Mouse (Mus musculus): ENCODE data around the gene Ncor2. TPM values are rescaled to one million over a fixed set of nuclear protein-coding genes. Genes with fewer than 3 reads are reported as not detected.

The Ncor2 gene
- total RNA-seq, 1 experiment: 19.9 TPM

GRCm38 (mm10) chr5:124986656-124987055 lies 192.4 kb downstream of the Ncor2 start:
- no peak for DNase-seq (ENCODE audit: low read depth, low spot score)
- Histone ChIP-seq H3K4me1 (ENCODE audit: control insufficient read depth in 2 of 2, insufficient read depth in 2 of 2, low read length in 2 of 2, poor library complexity in 1 of 2) (no peaks in the 10 kb centered on the region), H3K27ac (ENCODE audit: insufficient read depth, low read depth, low read length, poor library complexity, severe bottlenecking) (no peak overlapping the region), H3K4me3 (ENCODE audit: insufficient read depth in 1 of 2, low read depth in 1 of 2, low read length in 2 of 2, poor library complexity in 1 of 2, severe bottlenecking in 1 of 2) (no peak overlapping the region), H3K36me3 (ENCODE audit: control insufficient read depth, insufficient read depth, low read length, poor library complexity, severe bottlenecking) (no peaks in the 10 kb centered on the region), H3K9me3 (ENCODE audit: control insufficient read depth, insufficient read depth, low read depth, low read length) (no peaks in the 10 kb centered on the region), H3K9ac (ENCODE audit: insufficient read depth, low read depth, low read length, poor library complexity, severe bottlenecking) (no peak overlapping the region)
- TF ChIP-seq ZNF384 (IDR thresholded peaks at IDR 0.05; ENCODE audit: low read depth, low read length) (no peak), CHD2 (IDR thresholded peaks at IDR 0.05; ENCODE audit: low read depth, low read length) (no peak), ZC3H11A (IDR thresholded peaks at IDR 0.05; ENCODE audit: borderline replicate concordance, low read depth, low read length) (no peak), MAFK (IDR thresholded peaks at IDR 0.05; ENCODE audit: insufficient read depth, low read depth, low read length) (no peak), HCFC1 (IDR thresholded peaks at IDR 0.05; ENCODE audit: borderline replicate concordance, insufficient read depth, low read length) (no peak)
- in situ Hi-C loops (cut with MboI; ENCODE audit: low sequenced_read_pairs in 2 of 2, unreplicated experiment in 2 of 2): no loop called here

- TF ChIP-seq CHD2 (IDR thresholded peaks at IDR 0.05; ENCODE audit: low read depth, low read length) (no peak), HCFC1 (IDR thresholded peaks at IDR 0.05; ENCODE audit: borderline replicate concordance, insufficient read depth, low read length) (no peak), ZC3H11A (IDR thresholded peaks at IDR 0.05; ENCODE audit: borderline replicate concordance, low read depth, low read length) (peak; percentile 44; the same call in 1 of the 2 replicates), ZNF384 (IDR thresholded peaks at IDR 0.05; ENCODE audit: low read depth, low read length) (no peak)
- peak; percentile 63 for DNase-seq (ENCODE audit: low read depth, low spot score)
- in situ Hi-C loops (cut with MboI; ENCODE audit: low sequenced_read_pairs in 2 of 2, unreplicated experiment in 2 of 2): no loop called here
- Histone ChIP-seq H3K36me3 (ENCODE audit: control insufficient read depth, insufficient read depth, low read length, poor library complexity, severe bottlenecking) (no peaks in the 10 kb centered on the region), H3K27ac (ENCODE audit: insufficient read depth, low read depth, low read length, poor library complexity, severe bottlenecking) (no peak overlapping the region), H3K4me3 (ENCODE audit: insufficient read depth in 1 of 2, low read depth in 1 of 2, low read length in 2 of 2, poor library complexity in 1 of 2, severe bottlenecking in 1 of 2) (no peak overlapping the region), H3K9me3 (ENCODE audit: control insufficient read depth, insufficient read depth, low read depth, low read length) (no peaks in the 10 kb centered on the region), H3K4me1 (ENCODE audit: control insufficient read depth in 2 of 2, insufficient read depth in 2 of 2, low read length in 2 of 2, poor library complexity in 1 of 2) (no peaks in the 10 kb centered on the region), H3K9ac (ENCODE audit: insufficient read depth, low read depth, low read length, poor library complexity, severe bottlenecking) (no peak overlapping the region)
Observed at GRCm38 (mm10) chr5:124986222-124986621, 192.8 kb downstream of the Ncor2 start.

GRCm38 (mm10) chr5:124969790-124970189 lies 209.2 kb downstream of the Ncor2 start:
- in situ Hi-C loops (cut with MboI; ENCODE audit: low sequenced_read_pairs in 2 of 2, unreplicated experiment in 2 of 2): no loop called here
- no peaks in the 10 kb centered on the region for H3K9me3 ChIP-seq (ENCODE audit: control insufficient read depth, insufficient read depth, low read depth, low read length)
- no peak for TF ChIP-seq ZNF384 (IDR thresholded peaks at IDR 0.05; ENCODE audit: low read depth, low read length)
- TF ChIP-seq CHD2 (IDR thresholded peaks at IDR 0.05; ENCODE audit: low read depth, low read length): no peak
- TF ChIP-seq MAFK (IDR thresholded peaks at IDR 0.05; ENCODE audit: insufficient read depth, low read depth, low read length): no peak
- TF ChIP-seq ZC3H11A (IDR thresholded peaks at IDR 0.05; ENCODE audit: borderline replicate concordance, low read depth, low read length): no peak
- no peak for TF ChIP-seq HCFC1 (IDR thresholded peaks at IDR 0.05; ENCODE audit: borderline replicate concordance, insufficient read depth, low read length)
- no peak overlapping the region for H3K4me3 ChIP-seq (ENCODE audit: insufficient read depth in 1 of 2, low read depth in 1 of 2, low read length in 2 of 2, poor library complexity in 1 of 2, severe bottlenecking in 1 of 2)
- no peak overlapping the region for H3K9ac ChIP-seq (ENCODE audit: insufficient read depth, low read depth, low read length, poor library complexity, severe bottlenecking)
- H3K36me3 ChIP-seq (ENCODE audit: control insufficient read depth, insufficient read depth, low read length, poor library complexity, severe bottlenecking): no peaks in the 10 kb centered on the region
- H3K4me1 ChIP-seq (ENCODE audit: control insufficient read depth in 2 of 2, insufficient read depth in 2 of 2, low read length in 2 of 2, poor library complexity in 1 of 2): no peaks in the 10 kb centered on the region
- no peak for DNase-seq (ENCODE audit: low read depth, low spot score)
- no peak overlapping the region for H3K27ac ChIP-seq (ENCODE audit: insufficient read depth, low read depth, low read length, poor library complexity, severe bottlenecking)

Other genes starting within 250 kb of the Ncor2 start
- 0.53 and 1.5 TPM in 2 replicates for gene Rflna, start 176.0 kb downstream of the Ncor2 start, total RNA-seq (2012; rRNA removed)
- gene Scarb1, start 161.9 kb upstream of the Ncor2 start, total RNA-seq (2012; rRNA removed): 28.8 and 36.8 TPM in 2 replicates
- 0.98 and 1.6 TPM in 2 replicates for gene Gm10382, start 210.1 kb upstream of the Ncor2 start, total RNA-seq (2012; rRNA removed)
- gene Ubc, start 211.0 kb upstream of the Ncor2 start, total RNA-seq (2012; rRNA removed): 1,120 and 1,195 TPM in 2 replicates